Comparison of ENCODE assay signal across 21 mouse cellular contexts in genomic region chr12:97519834-97520489, GRCm38 (mm10).
"Had no signal": no experiment of that assay in that cellular context is flagged by ENCODE, and none has a peak within 500 bp of the region (broad histone marks: within the 10 kb centered on the region; RNA-seq: fewer than 3 reads in every experiment).

No protein-coding gene starts in this region.

- H3K27me3 ChIP-seq: kidney, embryonic 15.5 days; limb, embryonic 13.5 days; liver, embryonic 12.5 days; liver, embryonic 15.5 days; lung, embryonic 15.5 days; megakaryocyte, embryonic 14.5 days; stomach, embryonic 15.5 days had no signal

- H3K4me1 ChIP-seq: limb, embryonic 10.5 days; liver, embryonic 12.5 days; liver, embryonic 15.5 days; lung, embryonic 15.5 days; megakaryocyte, embryonic 14.5 days; stomach, embryonic 15.5 days had no signal

- DNase-seq: kidney, adult 8-10 months; kidney, postnatal 10 days; kidney, postnatal 36 days; layer of hippocampus, postnatal 36 days; liver; lung, adult 18-20 months; lung, postnatal 10 days; lung, postnatal 36 days; retina, postnatal 1 day; right cerebral cortex, postnatal 25 days; spleen, adult 18-20 months; thymus, postnatal 25 days had no signal

- H3K9ac ChIP-seq: kidney, embryonic 15.5 days; limb, embryonic 13.5 days; liver, embryonic 12.5 days; liver, embryonic 15.5 days; lung, embryonic 15.5 days; stomach, embryonic 15.5 days had no signal

- H3K4me3 ChIP-seq: kidney, embryonic 15.5 days; limb, embryonic 10.5 days; limb, embryonic 13.5 days; liver, embryonic 12.5 days; liver, embryonic 15.5 days; lung, embryonic 15.5 days; megakaryocyte, embryonic 14.5 days; midbrain, embryonic 10.5 days; stomach, embryonic 15.5 days had no signal

- ATAC-seq: liver, embryonic 12.5 days had no signal

- H3K27ac ChIP-seq: kidney, embryonic 15.5 days; limb, embryonic 10.5 days; limb, embryonic 13.5 days; liver, embryonic 12.5 days; liver, embryonic 15.5 days; lung, embryonic 15.5 days; midbrain, embryonic 10.5 days; stomach, embryonic 15.5 days had no signal

- H3K9me3 ChIP-seq: kidney, embryonic 15.5 days; limb, embryonic 10.5 days; limb, embryonic 13.5 days; liver, embryonic 12.5 days; liver, embryonic 15.5 days; lung, embryonic 15.5 days; midbrain, embryonic 10.5 days; stomach, embryonic 15.5 days had no signal

- H3K36me3 ChIP-seq: kidney, embryonic 15.5 days; limb, embryonic 10.5 days; limb, embryonic 13.5 days; liver, embryonic 12.5 days; liver, embryonic 15.5 days; lung, embryonic 15.5 days; midbrain, embryonic 10.5 days; stomach, embryonic 15.5 days had no signal

- H3K4me2 ChIP-seq: kidney, embryonic 15.5 days; limb, embryonic 13.5 days; liver, embryonic 12.5 days; liver, embryonic 15.5 days; lung, embryonic 15.5 days; stomach, embryonic 15.5 days had no signal
